Mouse (Mus musculus): Measurements from ENCODE around the gene Gm20708.

GRCm38 (mm10) chr11:117827386-117827785, 17.9 kb downstream of the Gm20708 start:
- TF ChIP-seq CTCF (IDR thresholded peaks at IDR 0.05; ENCODE audit: control insufficient read depth, insufficient read depth, low read length): no peak
- TF ChIP-seq POLR2A (IDR thresholded peaks at IDR 0.05; ENCODE audit: borderline replicate concordance, control insufficient read depth, low read depth, low read length): no peak

All from bone marrow, adult 2 months (tissue).